Mouse (Mus musculus): Measurements from ENCODE around the gene Chdh. TPM values are rescaled to one million over a fixed set of nuclear protein-coding genes. Genes with fewer than 3 reads are reported as not detected.

The Chdh gene
- polyA plus RNA-seq (2014; fragmentation: Illumina TruSeq; extraction: RNeasy Lipid Tissue Mini Kit (QIAGEN cat#74804); ENCODE audit: low read depth, low replicate concordance), result 40.9 TPM

GRCm38 (mm10) chr14:30008733-30009575, at the start of gene Chdh, which contains the start of gene Il17rb:
Gene Chdh, plus strand, starts transcription at chr14:30009023.
Gene Il17rb, minus strand, starts transcription at chr14:30008896.

GRCm38 (mm10) chr14:29968075-29968821, 40.6 kb upstream of the Chdh start, which contains the start of gene Selenok:
Gene Selenok, plus strand, starts transcription at chr14:29968308.

GRCm38 (mm10) chr14:29978254-29979204, 30.3 kb upstream of the Chdh start, which contains the start of gene Actr8:
Gene Actr8, plus strand, starts transcription at chr14:29978337.

Other genes with a start within 250 kb of the Chdh start
- 113 TPM for gene Selenok, start 40.7 kb upstream of the Chdh start, polyA plus RNA-seq (2014; fragmentation: Illumina TruSeq; extraction: RNeasy Lipid Tissue Mini Kit (QIAGEN cat#74804); ENCODE audit: low read depth, low replicate concordance)
- 17.1 TPM for gene Actr8, start 30.7 kb upstream of the Chdh start, polyA plus RNA-seq (2014; fragmentation: Illumina TruSeq; extraction: RNeasy Lipid Tissue Mini Kit (QIAGEN cat#74804); ENCODE audit: low read depth, low replicate concordance)
- gene Il17rb, start 127 bp upstream of the Chdh start, polyA plus RNA-seq (2014; fragmentation: Illumina TruSeq; extraction: RNeasy Lipid Tissue Mini Kit (QIAGEN cat#74804); ENCODE audit: low read depth, low replicate concordance), result 3.7 TPM

Measured in liver, adult 10 weeks (tissue).